In genomic region chr15:8595226-8595625, GRCm38 (mm10) we compare ENCODE assay signal across 19 mouse cellular contexts.
DNase-seq lines count a peak whose midpoint lies in the region; ATAC-seq and TF ChIP-seq lines count a peak whose summit lies in the region.
"Had no signal": no experiment of that assay in that cellular context is flagged by ENCODE, and none has a peak within 500 bp of the region (broad histone marks: within the 10 kb centered on the region; RNA-seq: fewer than 3 reads in every experiment).

No protein-coding gene starts in this region.

- peak; percentile 15 for DNase-seq in CD4-positive, CD25-positive, alpha-beta regulatory T cell, adult 2 months (ENCODE audit: low read depth, low spot score)
- DNase-seq in liver, postnatal 0 days = peak; percentile 18
- DNase-seq in ZHBTc4 (ENCODE audit: low read depth, low spot score) = peak; percentile 60
- no peak for DNase-seq in gastrocnemius, postnatal 10 days
- DNase-seq in adrenal gland, postnatal 25 days = no peak
- DNase-seq: adrenal gland, postnatal 10 days; cerebellum, adult 2 months; heart, adult 2 months; lung, embryonic 14.5 days; spleen, adult 18-20 months had no signal

- no peaks in the 10 kb centered on the region for H3K9me3 ChIP-seq in liver, postnatal 0 days (ENCODE audit: low read length)
- H3K9me3 ChIP-seq in liver, embryonic 12.5 days (replicated peaks) = no peaks in the 10 kb centered on the region
- H3K9me3 ChIP-seq in E14TG2a.4 (ENCODE audit: low read length) = no peaks in the 10 kb centered on the region
- H3K9me3 ChIP-seq: forebrain, embryonic 15.5 days; G1E; hindbrain, embryonic 12.5 days; limb, embryonic 15.5 days; midbrain, embryonic 12.5 days had no signal

- peak; percentile 16; the same call in 1 of the 2 replicates for TF ChIP-seq CTCF in liver, postnatal 0 days (IDR thresholded peaks at IDR 0.05; ENCODE audit: low read depth)
- peak; percentile 35 for TF ChIP-seq CTCF in E14TG2a.4 (conservative IDR thresholded peaks at IDR 0.05; ENCODE audit: low read length)

- no peak overlapping the region for H3K27ac ChIP-seq in liver, postnatal 0 days (ENCODE audit: low read depth)
- no peak overlapping the region for H3K27ac ChIP-seq in liver, embryonic 12.5 days
- H3K27ac ChIP-seq: forebrain, embryonic 15.5 days; heart, adult 2 months; hindbrain, embryonic 12.5 days; layer of hippocampus, adult 2 months; limb, embryonic 15.5 days; midbrain, embryonic 12.5 days had no signal

- ATAC-seq in CD4-positive, CD25-positive, alpha-beta regulatory T cell, adult 4 months = no peak
- no peak for ATAC-seq in liver, postnatal 0 days
- ATAC-seq in liver, embryonic 12.5 days = no peak
- ATAC-seq: forebrain, embryonic 15.5 days had no signal

- 77% methylated on average over 12 of the region's 12 CpGs for WGBS in liver, postnatal 0 days (ENCODE audit: insufficient replicate concordance)
- WGBS in liver, embryonic 12.5 days (ENCODE audit: insufficient replicate concordance) = 67% methylated on average over 12 of the region's 12 CpGs

- no peak overlapping the region for H3K4me3 ChIP-seq in liver, postnatal 0 days (ENCODE audit: low read depth, low read length)
- H3K4me3 ChIP-seq in liver, embryonic 12.5 days = no peak overlapping the region
- H3K4me3 ChIP-seq in E14TG2a.4 (replicated peaks; ENCODE audit: low read length) = no peak overlapping the region
- H3K4me3 ChIP-seq: forebrain, embryonic 15.5 days; heart, adult 2 months; hindbrain, embryonic 12.5 days; layer of hippocampus, adult 2 months; limb, embryonic 15.5 days; midbrain, embryonic 12.5 days had no signal

- H3K9ac ChIP-seq in liver, postnatal 0 days (replicated peaks) = no peak overlapping the region
- no peak overlapping the region for H3K9ac ChIP-seq in liver, embryonic 12.5 days
- H3K9ac ChIP-seq: forebrain, embryonic 15.5 days; hindbrain, embryonic 12.5 days; limb, embryonic 15.5 days; lung, embryonic 14.5 days; midbrain, embryonic 12.5 days had no signal

- no peaks in the 10 kb centered on the region for H3K27me3 ChIP-seq in liver, postnatal 0 days (ENCODE audit: insufficient read depth, low read length)
- H3K27me3 ChIP-seq in liver, embryonic 12.5 days (replicated peaks) = no peaks in the 10 kb centered on the region
- peaks cover 15% of the 10 kb centered on the region; the same call in 1 of the 2 replicates for H3K27me3 ChIP-seq in E14TG2a.4 (ENCODE audit: insufficient read depth, low read length)
- H3K27me3 ChIP-seq: forebrain, embryonic 15.5 days; hindbrain, embryonic 12.5 days; limb, embryonic 15.5 days; midbrain, embryonic 12.5 days had no signal

- TF ChIP-seq EP300 in liver, postnatal 0 days (IDR thresholded peaks at IDR 0.05; ENCODE audit: low read depth) = no peak

- no peaks in the 10 kb centered on the region for H3K36me3 ChIP-seq in liver, postnatal 0 days (replicated peaks; ENCODE audit: insufficient read depth, low read length)
- no peaks in the 10 kb centered on the region for H3K36me3 ChIP-seq in liver, embryonic 12.5 days
- no peaks in the 10 kb centered on the region for H3K36me3 ChIP-seq in E14TG2a.4 (ENCODE audit: insufficient read depth, low read length)
- H3K36me3 ChIP-seq: forebrain, embryonic 15.5 days; G1E; hindbrain, embryonic 12.5 days; limb, embryonic 15.5 days; midbrain, embryonic 12.5 days had no signal

- no peaks in the 10 kb centered on the region for H3K4me1 ChIP-seq in liver, postnatal 0 days (ENCODE audit: insufficient read depth)
- no peaks in the 10 kb centered on the region for H3K4me1 ChIP-seq in liver, embryonic 12.5 days
- H3K4me1 ChIP-seq in E14TG2a.4 (replicated peaks; ENCODE audit: low read depth, low read length) = peaks cover 18% of the 10 kb centered on the region
- H3K4me1 ChIP-seq: forebrain, embryonic 15.5 days; hindbrain, embryonic 12.5 days; midbrain, embryonic 12.5 days had no signal

- no peak overlapping the region for H3K4me2 ChIP-seq in liver, postnatal 0 days (ENCODE audit: low read depth, low read length)
- H3K4me2 ChIP-seq in liver, embryonic 12.5 days = no peak overlapping the region
- H3K4me2 ChIP-seq: forebrain, embryonic 15.5 days; hindbrain, embryonic 12.5 days; limb, embryonic 15.5 days; lung, embryonic 14.5 days; midbrain, embryonic 12.5 days had no signal

Comparison
In these comparisons a context has a peak if more than half of its experiments do, and no peak if none do; other contexts are left out.
1. DNase-seq: peak in CD4-positive, CD25-positive, alpha-beta regulatory T cell, adult 2 months (single experiment), liver, postnatal 0 days (single experiment) and ZHBTc4 (single experiment); none in gastrocnemius, postnatal 10 days (single experiment) and adrenal gland, postnatal 25 days (single experiment).